Mouse (Mus musculus): Measurements from ENCODE around the gene Sorcs3.

Gene Sorcs3

GRCm38 (mm10) chr19:48503896-48504620 is 298.2 kb downstream of the Sorcs3 start:
- DNase-seq (ENCODE audit: extremely low spot score, low spot score), result no peak

- no peak for DNase-seq (ENCODE audit: extremely low spot score, low spot score)
Observed at GRCm38 (mm10) chr19:48523803-48524202, 318.0 kb downstream of the Sorcs3 start.

GRCm38 (mm10) chr19:48524527-48525214 is 318.8 kb downstream of the Sorcs3 start:
- DNase-seq (ENCODE audit: extremely low spot score, low spot score), result no peak

- DNase-seq (ENCODE audit: extremely low spot score, low spot score), result no peak
Observed at GRCm38 (mm10) chr19:48533582-48533981, 327.8 kb downstream of the Sorcs3 start.

- no peak for DNase-seq (ENCODE audit: extremely low spot score, low spot score)
Observed at GRCm38 (mm10) chr19:48544294-48544693, 338.5 kb downstream of the Sorcs3 start.

GRCm38 (mm10) chr19:48545421-48546132 is 339.8 kb downstream of the Sorcs3 start:
- DNase-seq (ENCODE audit: extremely low spot score, low spot score), result no peak

- DNase-seq (ENCODE audit: extremely low spot score, low spot score), result no peak
Observed at GRCm38 (mm10) chr19:48546133-48546448, 340.3 kb downstream of the Sorcs3 start.

GRCm38 (mm10) chr19:48548143-48548881 is 342.5 kb downstream of the Sorcs3 start:
- DNase-seq (ENCODE audit: extremely low spot score, low spot score), result no peak

DNA sequence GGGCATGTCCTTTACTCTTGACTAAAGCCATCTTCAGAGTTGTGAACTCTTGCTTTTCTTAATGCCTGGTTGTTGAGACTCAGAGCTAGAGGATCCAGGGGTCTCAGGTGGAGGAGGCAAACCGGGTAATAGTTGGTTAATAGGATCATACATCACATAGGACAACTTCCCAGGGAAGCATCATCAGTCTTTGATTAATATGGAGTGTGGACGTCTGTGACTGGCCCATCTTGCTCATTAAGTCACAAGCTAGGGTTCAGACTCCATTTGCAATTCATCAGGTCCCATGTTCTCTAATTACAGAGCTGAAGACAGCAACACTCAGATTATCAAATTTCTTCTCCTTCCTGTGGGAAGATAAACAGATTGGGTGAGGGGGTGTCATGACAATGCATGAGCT is 353.6 kb downstream of the Sorcs3 start:
- no peak for DNase-seq (ENCODE audit: extremely low spot score, low spot score)

- DNase-seq (ENCODE audit: extremely low spot score, low spot score), result no peak
Observed at GRCm38 (mm10) chr19:48575736-48576135, 369.9 kb downstream of the Sorcs3 start.

GRCm38 (mm10) chr19:48577169-48577568 is 371.3 kb downstream of the Sorcs3 start:
- no peak for DNase-seq (ENCODE audit: extremely low spot score, low spot score)

- no peak for DNase-seq (ENCODE audit: extremely low spot score, low spot score)
Observed at GRCm38 (mm10) chr19:48584938-48585560, 379.2 kb downstream of the Sorcs3 start.

DNA sequence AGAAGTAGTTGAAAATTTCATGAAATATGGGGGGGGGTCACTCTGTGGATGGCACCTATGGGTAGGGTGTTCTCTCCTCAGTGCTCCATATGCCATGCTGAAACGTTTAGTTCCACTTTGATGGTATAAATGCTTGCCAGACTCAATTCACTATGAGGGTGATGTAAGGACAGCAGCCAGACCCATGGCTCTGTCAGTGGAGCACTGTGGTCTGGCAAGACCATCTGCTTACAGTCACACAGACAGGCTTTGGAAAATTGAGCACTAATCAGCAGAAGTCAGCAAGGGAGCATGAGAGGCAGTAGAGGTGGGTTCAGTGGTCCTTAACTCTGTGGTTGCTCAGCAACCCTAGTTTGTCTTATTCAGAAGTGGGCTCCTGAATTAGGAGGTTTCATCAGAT is 411.1 kb downstream of the Sorcs3 start:
- DNase-seq (ENCODE audit: extremely low spot score, low spot score), result no peak

GRCm38 (mm10) chr19:48630671-48631327 is 425.0 kb downstream of the Sorcs3 start:
- peak; percentile 16 for DNase-seq (ENCODE audit: extremely low spot score, low spot score)

GRCm38 (mm10) chr19:48642566-48642965 is 436.7 kb downstream of the Sorcs3 start:
- no peak for DNase-seq (ENCODE audit: extremely low spot score, low spot score)

DNA sequence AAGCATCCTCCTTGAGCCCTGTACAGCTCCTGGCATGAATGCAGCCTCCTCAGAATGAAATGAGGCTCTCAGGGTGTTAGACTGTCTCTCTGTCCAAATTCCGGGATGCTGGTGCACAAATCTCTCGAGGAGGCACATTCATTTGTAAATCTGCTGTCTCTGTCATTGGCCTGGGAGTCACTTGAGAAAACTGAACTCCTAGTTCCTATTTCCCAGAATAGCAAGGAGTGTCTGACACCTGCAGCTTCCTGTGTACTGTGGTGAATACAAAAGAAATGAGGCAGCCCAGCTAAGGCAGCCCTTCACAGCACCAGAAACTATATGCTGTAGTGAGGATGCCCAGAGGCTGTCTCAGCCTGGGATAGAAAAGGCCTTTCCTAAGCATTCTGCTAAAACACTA is 444.1 kb downstream of the Sorcs3 start:
- DNase-seq (ENCODE audit: extremely low spot score, low spot score), result no peak

DNA sequence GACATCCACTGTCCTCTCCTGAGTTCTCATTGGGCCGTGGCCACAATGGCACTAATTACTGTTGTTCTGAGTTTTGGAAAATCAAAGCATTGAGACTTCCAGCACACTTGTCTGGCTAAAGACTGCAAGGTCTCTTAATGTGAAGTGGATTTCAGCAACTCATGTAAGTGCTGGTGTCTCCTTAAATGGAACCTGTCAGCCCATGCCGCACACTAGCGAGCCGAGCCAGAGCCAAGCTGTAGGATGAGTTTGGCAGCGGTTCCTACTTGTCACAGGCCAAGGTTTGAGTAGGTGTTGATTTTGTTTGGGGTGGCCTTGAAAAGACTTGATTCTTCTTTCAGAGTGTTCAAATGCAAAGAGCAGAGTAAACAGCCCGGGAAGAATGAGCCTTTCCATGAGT is 445.8 kb downstream of the Sorcs3 start:
- no peak for DNase-seq (ENCODE audit: extremely low spot score, low spot score)

GRCm38 (mm10) chr19:48660201-48660600 is 454.4 kb downstream of the Sorcs3 start:
- DNase-seq (ENCODE audit: extremely low spot score, low spot score), result no peak

GRCm38 (mm10) chr19:48679896-48680295 is 474.1 kb downstream of the Sorcs3 start:
- no peak for DNase-seq (ENCODE audit: extremely low spot score, low spot score)

- DNase-seq (ENCODE audit: extremely low spot score, low spot score), result no peak
Observed at GRCm38 (mm10) chr19:48682485-48682884, 476.7 kb downstream of the Sorcs3 start.

DNA sequence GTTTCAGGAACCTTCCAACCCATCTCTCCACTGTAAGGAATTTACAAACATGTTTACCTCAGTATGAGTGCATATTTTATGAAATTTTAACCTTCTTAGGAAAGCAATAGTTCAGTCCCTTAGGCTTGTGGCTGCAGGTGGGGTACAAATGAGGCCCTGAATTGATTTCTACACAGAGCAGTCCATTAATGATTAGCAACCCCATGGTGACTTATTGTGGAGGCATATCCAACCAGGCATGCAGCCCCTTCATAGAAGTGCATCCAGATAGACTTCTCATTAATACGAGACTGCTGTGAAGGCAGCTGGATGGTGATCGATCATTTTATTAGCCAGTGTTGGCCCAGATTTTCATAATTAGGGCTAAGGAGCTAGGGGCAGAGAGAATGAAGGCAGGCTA is 480.5 kb downstream of the Sorcs3 start:
- no peak for DNase-seq (ENCODE audit: extremely low spot score, low spot score)
